Mouse (Mus musculus) limb, embryonic 11.5 days (tissue): ENCODE measurements around the gene Dis3l2. TPM values are rescaled to one million over a fixed set of nuclear protein-coding genes. Genes with fewer than 3 reads are reported as not detected.

Experiments used
- ATAC-seq: fragments of 200-750 bp; cut with Nextera tagmentation; 2 replicates; pipeline ENCODE4 v1.8.0; 2017; ENCODE audit warnings: low read depth; ENCODE audit not compliant: insufficient number of reproducible peaks, low FRiP score, low TSS enrichment
- DNase-seq: peaks from one replicate; pipeline ENCODE4 v3.0.0-alpha.2; 2015; ENCODE audit warnings: low spot score
- H3K27ac ChIP-seq: fragments of 300-500 bp; sonication (generic); replicated peaks from 2 replicates; pipeline ENCODE4 v1.5.1; 2014; ENCODE audit warnings: low read depth, mild to moderate bottlenecking, low read length
- H3K27me3 ChIP-seq: fragments of 300-500 bp; sonication (generic); 2 replicates; pipeline ENCODE4 v1.6.1; 2014; ENCODE audit warnings: mild to moderate bottlenecking, low read length, mixed read lengths; ENCODE audit not compliant: control insufficient read depth, insufficient read depth
- H3K36me3 ChIP-seq: fragments of 300-500 bp; sonication (generic); 2 replicates; pipeline ENCODE4 v1.6.1; 2014; ENCODE audit warnings: mild to moderate bottlenecking, low read length, moderate library complexity, mixed read lengths; ENCODE audit not compliant: control insufficient read depth, insufficient read depth
- H3K4me1 ChIP-seq: fragments of 300-500 bp; sonication (generic); 2 replicates; pipeline ENCODE4 v1.6.1; 2014; ENCODE audit warnings: low read length, mixed read lengths; ENCODE audit not compliant: control insufficient read depth, insufficient read depth
- H3K4me2 ChIP-seq: fragments of 300-500 bp; sonication (generic); 2 replicates; pipeline ENCODE4 v1.6.1; 2014; ENCODE audit warnings: low read depth, mild to moderate bottlenecking, moderate library complexity; ENCODE audit not compliant: severe bottlenecking
- H3K4me3 ChIP-seq: fragments of 300-500 bp; sonication (generic); 2 replicates; pipeline ENCODE4 v1.5.1; 2014; ENCODE audit warnings: low read depth, low read length
- H3K9ac ChIP-seq: fragments of 300-500 bp; sonication (generic); 2 replicates; pipeline ENCODE4 v1.6.1; 2014; ENCODE audit warnings: mild to moderate bottlenecking, low read length
- H3K9me3 ChIP-seq: fragments of 300-500 bp; sonication (generic); 2 replicates; pipeline ENCODE4 v1.6.1; 2016; ENCODE audit warnings: low read length; ENCODE audit not compliant: control insufficient read depth
- WGBS: fragments of 180-500 bp; shearing (Covaris S2); extraction: QIAGEN DNeasy Blood & Tissue Kit; methylation state at CpG from one replicate; pipeline ENCODE4 v1.1.7; 2014; 5-methylcytosine and 5-hydroxymethylcytosine counted together
- polyA plus RNA-seq: library from polyadenylated mRNA; unstranded; fragments of >200 nt; fragmentation: Nextera tagmentation; extraction: Ambion mirVana; gene quantifications from 2 replicates; pipeline ENCODE4 v1.2.1, GENCODE M21; 2014

The Dis3l2 gene
- polyA plus RNA-seq, 1 experiment from 2014 or later = 30.3 TPM

GRCm38 (mm10) chr1:86709546-86709945 lies 5.9 kb downstream of the Dis3l2 start:
- DNase-seq (no peak), ATAC-seq (no peak)
- no peak overlapping the region for H3K4me3 ChIP-seq
- H3K36me3 ChIP-seq = no peaks in the 10 kb centered on the region
- no peaks in the 10 kb centered on the region for H3K27me3 ChIP-seq
- H3K4me1 ChIP-seq = no peaks in the 10 kb centered on the region
- no peak overlapping the region for H3K9ac ChIP-seq
- H3K27ac ChIP-seq = no peak overlapping the region
- H3K4me2 ChIP-seq = no peak overlapping the region
- H3K9me3 ChIP-seq = no peaks in the 10 kb centered on the region
- WGBS = 87% methylated on average over 4 of the region's 4 CpGs

GRCm38 (mm10) chr1:86712045-86712444 lies 8.4 kb downstream of the Dis3l2 start:
- 88% methylated on average over 2 of the region's 2 CpGs for WGBS
- Histone ChIP-seq H3K4me1 (no peaks in the 10 kb centered on the region), H3K9me3 (no peaks in the 10 kb centered on the region), H3K27ac (no peak overlapping the region), H3K4me2 (no peak overlapping the region), H3K9ac (no peak overlapping the region), H3K36me3 (no peaks in the 10 kb centered on the region), H3K4me3 (no peak overlapping the region), H3K27me3 (no peaks in the 10 kb centered on the region)
- ATAC-seq (no peak), DNase-seq (no peak)

- H3K4me2 ChIP-seq = no peak overlapping the region
- H3K4me1 ChIP-seq = no peaks in the 10 kb centered on the region
- H3K36me3 ChIP-seq = no peaks in the 10 kb centered on the region
- no peak overlapping the region for H3K9ac ChIP-seq
- 88% methylated on average over 4 of the region's 4 CpGs for WGBS
- no peak overlapping the region for H3K4me3 ChIP-seq
- H3K9me3 ChIP-seq = no peaks in the 10 kb centered on the region
- DNase-seq (no peak), ATAC-seq (no peak)
- no peaks in the 10 kb centered on the region for H3K27me3 ChIP-seq
- H3K27ac ChIP-seq = no peak overlapping the region
Measured at GRCm38 (mm10) chr1:86713054-86713453, 9.4 kb downstream of the Dis3l2 start.

- H3K27ac ChIP-seq = no peak overlapping the region
- H3K9ac ChIP-seq = no peak overlapping the region
- no peaks in the 10 kb centered on the region for H3K4me1 ChIP-seq
- H3K36me3 ChIP-seq = no peaks in the 10 kb centered on the region
- H3K9me3 ChIP-seq = no peaks in the 10 kb centered on the region
- ATAC-seq (no peak), DNase-seq (no peak)
- H3K27me3 ChIP-seq = no peaks in the 10 kb centered on the region
- no peak overlapping the region for H3K4me2 ChIP-seq
- no peak overlapping the region for H3K4me3 ChIP-seq
- WGBS = 89% methylated on average over 1 of the region's 1 CpGs
Measured at GRCm38 (mm10) chr1:86718190-86718589, 14.6 kb downstream of the Dis3l2 start.

- Histone ChIP-seq H3K36me3 (no peaks in the 10 kb centered on the region), H3K27ac (no peak overlapping the region)
- no peak for ATAC-seq
Measured at GRCm38 (mm10) chr1:86719391-86719790, 15.8 kb downstream of the Dis3l2 start.

GRCm38 (mm10) chr1:86733160-86733821 lies 29.7 kb downstream of the Dis3l2 start:
- no peak for DNase-seq
- ATAC-seq = no peak
- Histone ChIP-seq H3K27me3 (no peaks in the 10 kb centered on the region), H3K4me1 (no peaks in the 10 kb centered on the region), H3K27ac (no peak overlapping the region), H3K4me2 (no peak overlapping the region), H3K4me3 (no peak overlapping the region), H3K9ac (no peak overlapping the region), H3K9me3 (no peaks in the 10 kb centered on the region), H3K36me3 (no peaks in the 10 kb centered on the region)
- 67% methylated on average over 2 of the region's 2 CpGs for WGBS

More at GRCm38 (mm10) chr1:86719391-86719790, 15.8 kb downstream of the Dis3l2 start:
- H3K27me3 ChIP-seq = no peaks in the 10 kb centered on the region
- DNase-seq = no peak
- no peak overlapping the region for H3K4me3 ChIP-seq
- no peaks in the 10 kb centered on the region for H3K4me1 ChIP-seq
- H3K9ac ChIP-seq = no peak overlapping the region
- H3K9me3 ChIP-seq = no peaks in the 10 kb centered on the region
- WGBS = 85% methylated on average over 4 of the region's 4 CpGs
- no peak overlapping the region for H3K4me2 ChIP-seq

GRCm38 (mm10) chr1:86736414-86736813 lies 32.8 kb downstream of the Dis3l2 start:
- no peak overlapping the region for H3K9ac ChIP-seq
- no peak overlapping the region for H3K4me2 ChIP-seq
- no peaks in the 10 kb centered on the region for H3K4me1 ChIP-seq
- H3K27ac ChIP-seq = no peak overlapping the region
- 100% methylated on average over 1 of the region's 1 CpGs for WGBS
- no peaks in the 10 kb centered on the region for H3K27me3 ChIP-seq
- no peaks in the 10 kb centered on the region for H3K9me3 ChIP-seq
- no peak overlapping the region for H3K4me3 ChIP-seq
- DNase-seq (no peak), ATAC-seq (no peak)
- H3K36me3 ChIP-seq = no peaks in the 10 kb centered on the region

- H3K4me3 ChIP-seq = no peak overlapping the region
- H3K4me2 ChIP-seq = no peak overlapping the region
- H3K27ac ChIP-seq = no peak overlapping the region
- H3K9ac ChIP-seq = no peak overlapping the region
- whole genome bisulfite sequencing = 84% methylated on average over 3 of the region's 3 CpGs
- no peaks in the 10 kb centered on the region for H3K9me3 ChIP-seq
- DNase-seq (no peak), ATAC-seq (no peak)
- H3K27me3 ChIP-seq = no peaks in the 10 kb centered on the region
- H3K4me1 ChIP-seq = no peaks in the 10 kb centered on the region
- no peaks in the 10 kb centered on the region for H3K36me3 ChIP-seq
Measured at GRCm38 (mm10) chr1:86742896-86743295, 39.3 kb downstream of the Dis3l2 start.

- no peak overlapping the region for H3K9ac ChIP-seq
- no peaks in the 10 kb centered on the region for H3K36me3 ChIP-seq
- no peaks in the 10 kb centered on the region for H3K9me3 ChIP-seq
- WGBS = 91% methylated on average over 2 of the region's 2 CpGs
- no peak overlapping the region for H3K4me2 ChIP-seq
- no peak for DNase-seq
- no peak for ATAC-seq
- no peak overlapping the region for H3K27ac ChIP-seq
- H3K27me3 ChIP-seq = no peaks in the 10 kb centered on the region
- H3K4me3 ChIP-seq = no peak overlapping the region
- H3K4me1 ChIP-seq = no peaks in the 10 kb centered on the region
Measured at GRCm38 (mm10) chr1:86747034-86747433, 43.4 kb downstream of the Dis3l2 start.
